Mouse (Mus musculus) spleen, adult 2 months (tissue): ENCODE data around the gene Polr2e.

Source experiments
- CTCF ChIP-seq: fragments of 200-500 bp; IDR thresholded peaks from 2 replicates; pipeline ENCODE4 v1.5.1; 2011; ENCODE audit warnings: mild to moderate bottlenecking, inconsistent platforms; ENCODE audit not compliant: insufficient read depth, insufficient read length, insufficient replicate concordance; ENCODE audit errors: extremely low read depth
- POLR2A ChIP-seq: fragments of 200-500 bp; IDR thresholded peaks from 2 replicates; pipeline ENCODE4 v1.6.1; 2011; ENCODE audit warnings: low read depth, low read length, inconsistent platforms

GRCm38 (mm10) chr10:80025044-80025347 is 14.6 kb downstream of the Polr2e start:
- TF ChIP-seq POLR2A (no peak), CTCF (no peak)
